Mouse (Mus musculus): ENCODE data around the gene Gng12. TPM values are rescaled to one million over a fixed set of nuclear protein-coding genes. Genes with fewer than 3 reads are reported as not detected.

Gene Gng12
- polyA plus RNA-seq, 1 experiment from 2014 or later, result 52.7 TPM

GRCm38 (mm10) chr6:67033604-67034003, 137.4 kb downstream of the Gng12 start:
- ATAC-seq (ENCODE audit: low FRiP score), result no peak
- H3K4me1 ChIP-seq (replicated peaks; ENCODE audit: control insufficient read depth, insufficient read depth, low read length), result peaks cover 7% of the 10 kb centered on the region; the same call in 1 of the 2 replicates
- no peaks in the 10 kb centered on the region for H3K9me3 ChIP-seq (ENCODE audit: control insufficient read depth, low read length)
- no peak overlapping the region for H3K9ac ChIP-seq (ENCODE audit: low read depth, low read length)
- H3K36me3 ChIP-seq (ENCODE audit: control insufficient read depth, insufficient read depth, low read length), result no peaks in the 10 kb centered on the region
- no peak overlapping the region for H3K4me2 ChIP-seq (replicated peaks; ENCODE audit: low read depth, low read length)
- no peak for DNase-seq (ENCODE audit: low spot score)
- no peaks in the 10 kb centered on the region for H3K27me3 ChIP-seq (ENCODE audit: control insufficient read depth, insufficient read depth, low read length)
- no peak overlapping the region for H3K4me3 ChIP-seq (ENCODE audit: low read depth, low read length)
- WGBS, result 73% methylated on average over 4 of the region's 4 CpGs
- no peak overlapping the region for H3K27ac ChIP-seq (ENCODE audit: low read depth, low read length)

- H3K9ac ChIP-seq (ENCODE audit: low read depth, low read length), result no peak overlapping the region
- no peaks in the 10 kb centered on the region for H3K36me3 ChIP-seq (ENCODE audit: control insufficient read depth, insufficient read depth, low read length)
- no peaks in the 10 kb centered on the region for H3K27me3 ChIP-seq (ENCODE audit: control insufficient read depth, insufficient read depth, low read length)
- ATAC-seq (ENCODE audit: low FRiP score), result no peak
- H3K4me1 ChIP-seq (replicated peaks; ENCODE audit: control insufficient read depth, insufficient read depth, low read length), result peaks cover 7% of the 10 kb centered on the region; the same call in 1 of the 2 replicates
- DNase-seq (ENCODE audit: low spot score), result no peak
- no peaks in the 10 kb centered on the region for H3K9me3 ChIP-seq (ENCODE audit: control insufficient read depth, low read length)
- H3K4me3 ChIP-seq (ENCODE audit: low read depth, low read length), result 0 out of 2 replicates have a peak overlapping the region, but pooled peaks have one; percentile 4
- WGBS, result 48% methylated on average over 7 of the region's 7 CpGs
- no peak overlapping the region for H3K27ac ChIP-seq (ENCODE audit: low read depth, low read length)
- peak overlapping the region; percentile 21; the same call in 1 of the 2 replicates for H3K4me2 ChIP-seq (replicated peaks; ENCODE audit: low read depth, low read length)
Observed at GRCm38 (mm10) chr6:67034331-67035130, 138.3 kb downstream of the Gng12 start.

- H3K9ac ChIP-seq (ENCODE audit: low read depth, low read length), result peak overlapping the region; percentile 76
- H3K27me3 ChIP-seq (ENCODE audit: control insufficient read depth, insufficient read depth, low read length), result no peaks in the 10 kb centered on the region
- no peaks in the 10 kb centered on the region for H3K9me3 ChIP-seq (ENCODE audit: control insufficient read depth, low read length)
- WGBS, result 11% methylated on average over 19 of the region's 19 CpGs
- H3K4me2 ChIP-seq (replicated peaks; ENCODE audit: low read depth, low read length), result peak overlapping the region; percentile 41
- peak overlapping the region; percentile 82 for H3K4me3 ChIP-seq (ENCODE audit: low read depth, low read length)
- H3K36me3 ChIP-seq (ENCODE audit: control insufficient read depth, insufficient read depth, low read length), result no peaks in the 10 kb centered on the region
- ATAC-seq (ENCODE audit: low FRiP score) (no peak), DNase-seq (ENCODE audit: low spot score) (peak; percentile 34)
- H3K27ac ChIP-seq (ENCODE audit: low read depth, low read length), result no peak overlapping the region
- H3K4me1 ChIP-seq (replicated peaks; ENCODE audit: control insufficient read depth, insufficient read depth, low read length), result peaks cover 5% of the 10 kb centered on the region; the same call in 1 of the 2 replicates
Observed at GRCm38 (mm10) chr6:67035388-67036299, 139.4 kb downstream of the Gng12 start.

GRCm38 (mm10) chr6:67036356-67036811, 140.2 kb downstream of the Gng12 start:
- H3K4me3 ChIP-seq (ENCODE audit: low read depth, low read length), result peak overlapping the region; percentile 82
- H3K4me1 ChIP-seq (replicated peaks; ENCODE audit: control insufficient read depth, insufficient read depth, low read length), result peaks cover 5% of the 10 kb centered on the region; the same call in 1 of the 2 replicates
- peak overlapping the region; percentile 76 for H3K9ac ChIP-seq (ENCODE audit: low read depth, low read length)
- peak overlapping the region; percentile 77 for H3K27ac ChIP-seq (ENCODE audit: low read depth, low read length)
- under 1% methylated on average over 28 of the region's 29 CpGs for WGBS
- peak; percentile 73 for ATAC-seq (ENCODE audit: low FRiP score)
- peak overlapping the region; percentile 41 for H3K4me2 ChIP-seq (replicated peaks; ENCODE audit: low read depth, low read length)
- H3K9me3 ChIP-seq (ENCODE audit: control insufficient read depth, low read length), result no peaks in the 10 kb centered on the region
- peak; percentile 86 for DNase-seq (ENCODE audit: low spot score)
- no peaks in the 10 kb centered on the region for H3K27me3 ChIP-seq (ENCODE audit: control insufficient read depth, insufficient read depth, low read length)
- no peaks in the 10 kb centered on the region for H3K36me3 ChIP-seq (ENCODE audit: control insufficient read depth, insufficient read depth, low read length)

GRCm38 (mm10) chr6:67036837-67037628, 140.8 kb downstream of the Gng12 start, which contains the start of gene Gadd45a:
Gadd45a (minus strand) TSS chr6:67037457.
- peak within 1 kb of the TSS; percentile 41 for H3K4me2 ChIP-seq (replicated peaks; ENCODE audit: low read depth, low read length)
- H3K9me3 ChIP-seq (ENCODE audit: control insufficient read depth, low read length), result no peaks in the 10 kb centered on the region
- no peaks in the 10 kb centered on the region for H3K27me3 ChIP-seq (ENCODE audit: control insufficient read depth, insufficient read depth, low read length)
- peaks cover 5% of the 10 kb centered on the region; the same call in 1 of the 2 replicates for H3K4me1 ChIP-seq (replicated peaks; ENCODE audit: control insufficient read depth, insufficient read depth, low read length)
- DNase-seq (ENCODE audit: low spot score) (peak; percentile 95), ATAC-seq (ENCODE audit: low FRiP score) (peak; percentile 97)
- H3K9ac ChIP-seq (ENCODE audit: low read depth, low read length), result peak within 1 kb of the TSS; percentile 76
- peak within 1 kb of the TSS; percentile 82 for H3K4me3 ChIP-seq (ENCODE audit: low read depth, low read length)
- no peaks in the 10 kb centered on the region for H3K36me3 ChIP-seq (ENCODE audit: control insufficient read depth, insufficient read depth, low read length)
- H3K27ac ChIP-seq (ENCODE audit: low read depth, low read length), result peak within 1 kb of the TSS; percentile 77
- under 1% methylated on average over 69 of the region's 69 CpGs for WGBS

GRCm38 (mm10) chr6:67038964-67039363, 142.8 kb downstream of the Gng12 start:
- no peak for DNase-seq (ENCODE audit: low spot score)

GRCm38 (mm10) chr6:67040904-67041410, 144.8 kb downstream of the Gng12 start:
- 66% methylated on average over 4 of the region's 4 CpGs for WGBS
- Histone ChIP-seq H3K27ac (ENCODE audit: low read depth, low read length) (no peak overlapping the region), H3K9me3 (ENCODE audit: control insufficient read depth, low read length) (no peaks in the 10 kb centered on the region), H3K36me3 (ENCODE audit: control insufficient read depth, insufficient read depth, low read length) (no peaks in the 10 kb centered on the region), H3K9ac (ENCODE audit: low read depth, low read length) (no peak overlapping the region), H3K4me1 (replicated peaks; ENCODE audit: control insufficient read depth, insufficient read depth, low read length) (0 out of 2 replicates have a peak, but pooled peaks cover under 1% of the 10 kb centered on the region), H3K4me2 (replicated peaks; ENCODE audit: low read depth, low read length) (no peak overlapping the region), H3K4me3 (ENCODE audit: low read depth, low read length) (no peak overlapping the region), H3K27me3 (ENCODE audit: control insufficient read depth, insufficient read depth, low read length) (no peaks in the 10 kb centered on the region)
- ATAC-seq (ENCODE audit: low FRiP score) (no peak), DNase-seq (ENCODE audit: low spot score) (no peak)

More at GRCm38 (mm10) chr6:67038964-67039363, 142.8 kb downstream of the Gng12 start:
- peaks cover 5% of the 10 kb centered on the region; the same call in 1 of the 2 replicates for H3K4me1 ChIP-seq (replicated peaks; ENCODE audit: control insufficient read depth, insufficient read depth, low read length)
- H3K4me2 ChIP-seq (replicated peaks; ENCODE audit: low read depth, low read length), result no peak overlapping the region
- H3K36me3 ChIP-seq (ENCODE audit: control insufficient read depth, insufficient read depth, low read length), result no peaks in the 10 kb centered on the region
- no peak for ATAC-seq (ENCODE audit: low FRiP score)
- no peaks in the 10 kb centered on the region for H3K27me3 ChIP-seq (ENCODE audit: control insufficient read depth, insufficient read depth, low read length)
- H3K27ac ChIP-seq (ENCODE audit: low read depth, low read length), result no peak overlapping the region
- no peak overlapping the region for H3K4me3 ChIP-seq (ENCODE audit: low read depth, low read length)
- H3K9me3 ChIP-seq (ENCODE audit: control insufficient read depth, low read length), result no peaks in the 10 kb centered on the region
- no peak overlapping the region for H3K9ac ChIP-seq (ENCODE audit: low read depth, low read length)
- WGBS, result 97% methylated on average over 2 of the region's 3 CpGs

Data from hindbrain, embryonic 11.5 days (tissue).